Mouse (Mus musculus) erythroblast, embryonic 14.5 days (primary cell): Measurements from ENCODE around the gene Mindy2.

Experiments
- GATA1 ChIP-seq: IDR thresholded peaks from 2 replicates; pipeline ENCODE4 v1.6.1; 2012; ENCODE audit warnings: low read length, inconsistent platforms, mixed read lengths
- TAL1 ChIP-seq: IDR thresholded peaks from 3 replicates; pipeline ENCODE4 v1.6.1; 2012; ENCODE audit warnings: low read length, inconsistent platforms, mixed read lengths

DNA sequence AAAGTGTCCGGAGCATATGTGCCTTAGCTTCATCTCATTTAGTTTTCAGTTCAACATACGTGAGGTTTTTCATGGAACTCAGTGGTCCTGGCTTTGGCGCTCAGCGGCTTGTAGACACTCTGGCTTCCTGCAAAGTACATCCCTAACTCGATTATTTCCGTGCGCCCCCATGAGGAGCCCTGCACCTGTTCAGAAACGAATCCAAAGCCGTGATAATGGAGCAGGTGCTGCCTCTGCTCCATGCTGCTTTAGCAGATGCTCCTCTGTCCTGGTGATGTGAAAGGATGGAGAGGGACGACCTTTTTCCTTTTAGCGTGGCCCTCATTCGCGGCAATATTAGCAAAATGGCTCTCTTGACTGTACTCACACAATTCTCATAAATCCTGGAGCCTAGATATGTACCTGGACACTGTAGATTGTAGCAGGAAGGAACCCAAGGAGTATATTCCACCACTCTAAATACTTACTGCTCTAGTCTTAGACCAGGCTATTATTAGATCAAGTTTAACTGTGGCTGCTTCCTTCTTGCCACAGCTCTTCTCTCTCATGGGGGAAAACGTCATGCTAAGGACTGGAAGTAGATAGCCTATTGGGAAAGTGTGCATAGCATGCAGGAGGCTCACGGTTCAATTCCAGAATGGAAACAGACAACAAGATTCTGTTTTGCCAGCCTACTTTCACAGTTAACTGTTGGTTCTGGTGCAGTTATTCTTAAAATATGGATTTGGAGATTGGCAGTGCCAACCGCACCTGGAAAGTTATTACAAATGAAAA, 8.6 kb upstream of the Mindy2 start:
- TF ChIP-seq GATA1 (no peak), TAL1 (no peak)
